Mouse (Mus musculus) CH12.LX (cell line): Measurements from ENCODE around the gene 1700011L22Rik.

Source experiments
- E2F4 ChIP-seq: IDR thresholded peaks from 2 replicates; pipeline ENCODE4 v1.6.1; 2011; ENCODE audit warnings: low read depth, low read length, improper control_type of control experiment; ENCODE audit not compliant: insufficient replicate concordance
- USF1 ChIP-seq: IDR thresholded peaks from 2 replicates; pipeline ENCODE4 v1.6.1; 2014; ENCODE audit warnings: low read depth, mild to moderate bottlenecking, inconsistent platforms, low read length, improper control_type of control experiment

DNA sequence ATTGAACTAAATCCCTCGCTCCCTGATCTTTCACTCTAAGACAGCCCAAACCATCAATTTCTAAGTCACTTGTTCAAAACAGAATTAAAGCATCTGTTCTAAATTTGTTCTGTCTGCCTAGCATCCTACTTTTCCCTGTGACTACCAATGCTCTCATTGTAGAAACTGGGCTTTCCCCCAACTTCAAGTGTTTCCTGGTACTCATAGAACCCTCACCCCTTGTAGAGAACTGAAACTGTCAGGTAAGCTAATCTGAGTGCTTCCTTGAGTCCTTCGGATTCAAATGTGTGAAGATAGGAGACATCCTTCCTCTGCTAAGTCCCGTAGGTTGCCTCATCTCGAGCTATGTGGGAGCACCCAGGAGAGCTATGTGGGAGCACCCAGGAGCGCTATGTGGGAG is 13.6 kb upstream of the 1700011L22Rik start:
- TF ChIP-seq USF1 (no peak), E2F4 (no peak)
